Mouse (Mus musculus): ENCODE measurements at regions not wholly inside any gene's neighbourhood (a gene's known extent, or its start where the extent isn't known, plus 50 kb on each side); places are given as distances from the start of the nearest gene placed in this dataset.

- no peak overlapping the region for H3K27ac ChIP-seq
- H3K4me3 ChIP-seq, result no peak overlapping the region
- TF ChIP-seq CTCF (IDR thresholded peaks at IDR 0.05), result no peak
- intact Hi-C loops (cut with DNase I), result no loop called here
- no peak for DNase-seq
Measured at GRCm38 (mm10) chr12:32469863-32470262, 91.4 kb downstream of the Ccdc71l start.

- intact Hi-C loops (cut with DNase I), result no loop called here
- no peak for DNase-seq
- Histone ChIP-seq H3K4me3 (no peak overlapping the region), H3K27ac (no peak overlapping the region)
- TF ChIP-seq CTCF (IDR thresholded peaks at IDR 0.05), result no peak
Measured at GRCm38 (mm10) chr12:32479451-32479850, 100.9 kb downstream of the Ccdc71l start.

DNA sequence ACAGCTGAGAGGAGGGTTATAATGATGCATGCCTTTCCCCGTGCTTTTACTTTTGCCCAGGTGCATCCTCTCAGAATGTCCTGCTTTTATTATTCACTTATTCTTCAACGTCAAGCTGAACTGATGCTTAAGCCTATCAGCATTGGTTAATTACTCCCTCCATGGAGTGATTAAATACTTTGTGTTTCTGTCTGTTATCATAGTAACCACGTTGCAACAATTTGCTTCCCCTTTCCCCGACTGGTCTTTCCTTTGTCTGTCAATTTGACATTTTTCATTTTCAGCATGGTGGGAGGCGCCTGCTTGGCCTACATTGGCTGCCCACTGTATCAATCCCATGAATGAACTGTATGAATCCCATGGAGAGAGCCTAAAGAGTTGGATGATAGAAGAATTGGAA, 101.8 kb downstream of the Ccdc71l start:
- DNase-seq, result no peak
- no peak for TF ChIP-seq CTCF (IDR thresholded peaks at IDR 0.05)
- Histone ChIP-seq H3K4me3 (no peak overlapping the region), H3K27ac (no peak overlapping the region)
- intact Hi-C loops (cut with DNase I), result no loop called here

DNA sequence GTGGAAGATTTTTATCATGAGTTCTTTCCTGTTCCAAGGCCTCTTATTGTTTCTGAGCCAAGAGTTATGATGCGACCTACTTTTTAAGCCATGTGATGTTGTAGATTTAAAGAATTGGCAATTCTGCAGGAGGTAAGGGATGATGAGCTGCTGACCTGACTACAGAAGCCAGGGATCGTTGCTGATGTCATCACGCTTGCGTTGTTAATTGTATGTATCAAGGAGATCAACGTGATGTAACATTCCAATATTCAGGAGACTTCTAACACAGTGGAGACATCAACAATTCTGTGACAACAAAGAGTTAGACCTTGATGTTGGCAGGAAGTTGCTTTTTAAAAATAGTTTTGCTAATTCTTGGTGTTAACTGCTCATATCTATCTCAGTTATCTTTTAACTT, 102.5 kb downstream of the Ccdc71l start:
- H3K4me3 ChIP-seq, result no peak overlapping the region
- DNase-seq, result no peak

DNA sequence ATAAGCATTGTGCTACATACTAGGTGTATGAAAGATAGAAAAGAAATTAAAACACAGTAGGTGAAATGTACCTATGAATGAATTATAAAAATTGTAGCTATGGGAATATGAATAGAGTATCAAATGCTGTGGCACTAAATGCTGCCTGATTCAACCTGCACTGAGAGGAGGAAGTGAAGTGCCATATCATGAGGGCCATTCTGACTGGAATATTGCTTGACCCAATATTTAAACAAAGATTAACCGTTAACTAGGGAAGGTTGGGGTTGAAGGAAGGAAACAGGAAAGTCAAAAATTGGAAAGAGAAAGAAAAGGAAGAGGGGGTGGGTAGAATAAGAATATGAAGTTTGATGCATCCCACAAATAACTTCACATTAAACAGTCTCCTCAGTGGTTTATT, 103.8 kb downstream of the Ccdc71l start:
- H3K4me3 ChIP-seq, result no peak overlapping the region
- DNase-seq, result no peak
- TF ChIP-seq CTCF (IDR thresholded peaks at IDR 0.05), result no peak
- intact Hi-C loops (cut with DNase I), result no loop called here
- H3K27ac ChIP-seq, result no peak overlapping the region

More for the DNA sequence above, 102.5 kb downstream of the Ccdc71l start:
- intact Hi-C loops (cut with DNase I), result no loop called here
- no peak overlapping the region for H3K27ac ChIP-seq
- TF ChIP-seq CTCF (IDR thresholded peaks at IDR 0.05), result no peak

DNA sequence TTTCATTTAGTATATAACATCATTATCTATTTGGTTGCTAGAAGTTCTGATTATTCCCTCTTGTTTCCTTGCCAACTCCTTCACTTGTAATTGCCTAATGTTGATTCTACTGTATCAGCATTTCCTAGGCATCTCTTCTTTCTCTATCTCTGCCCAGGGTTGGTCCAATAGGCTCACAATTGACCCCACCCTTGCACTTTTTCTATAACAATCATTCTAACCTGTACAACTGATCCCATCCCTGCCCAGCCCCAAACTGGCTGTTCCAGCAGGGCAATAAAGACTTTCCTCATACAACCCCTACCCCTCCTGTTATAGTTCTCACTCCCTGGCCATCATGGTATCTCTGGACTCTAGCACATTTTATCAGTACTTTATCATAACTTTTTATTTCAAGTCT, 104.3 kb downstream of the Ccdc71l start:
- intact Hi-C loops (cut with DNase I), result no loop called here
- no peak for TF ChIP-seq CTCF (IDR thresholded peaks at IDR 0.05)
- no peak overlapping the region for H3K4me3 ChIP-seq
- no peak overlapping the region for H3K27ac ChIP-seq
- no peak for DNase-seq

DNA sequence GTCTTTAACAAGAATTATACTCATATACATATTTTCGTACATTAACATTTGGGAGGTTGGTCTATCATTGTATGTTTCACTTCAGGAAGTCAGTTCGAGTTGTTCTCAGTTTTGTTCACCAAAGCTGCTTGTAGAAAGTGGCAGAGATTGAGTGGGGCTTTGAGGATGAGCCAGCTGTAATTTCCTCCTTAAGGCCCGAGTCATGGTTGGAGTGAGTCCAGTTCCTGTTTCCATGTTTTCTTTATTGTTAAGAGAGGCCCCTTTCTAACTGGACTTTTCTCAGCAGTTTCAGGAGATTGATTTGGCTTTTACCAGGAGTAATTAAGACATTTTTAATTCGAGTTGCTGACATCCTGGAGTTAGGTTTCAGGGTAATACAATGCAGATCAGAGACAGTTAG, 107.7 kb downstream of the Ccdc71l start:
- intact Hi-C loops (cut with DNase I), result no loop called here
- H3K4me3 ChIP-seq, result no peak overlapping the region
- no peak overlapping the region for H3K27ac ChIP-seq
- no peak for TF ChIP-seq CTCF (IDR thresholded peaks at IDR 0.05)
- DNase-seq, result no peak

- intact Hi-C loops (cut with DNase I), result no loop called here
- TF ChIP-seq CTCF (IDR thresholded peaks at IDR 0.05), result no peak
- DNase-seq, result no peak
- Histone ChIP-seq H3K27ac (no peak overlapping the region), H3K4me3 (no peak overlapping the region)
Measured at GRCm38 (mm10) chr12:32486729-32487128, 108.2 kb downstream of the Ccdc71l start.

- TF ChIP-seq CTCF (IDR thresholded peaks at IDR 0.05), result no peak
- Histone ChIP-seq H3K4me3 (no peak overlapping the region), H3K27ac (0 out of 2 replicates have a peak overlapping the region, but pooled peaks have one; percentile 12)
- DNase-seq, result no peak
- intact Hi-C loops (cut with DNase I), result no loop called here
Measured at GRCm38 (mm10) chr12:32487883-32488577, 109.5 kb downstream of the Ccdc71l start.

GRCm38 (mm10) chr12:32488578-32488892, 110.0 kb downstream of the Ccdc71l start:
- H3K4me3 ChIP-seq, result no peak overlapping the region
- no peak for DNase-seq
- TF ChIP-seq CTCF (IDR thresholded peaks at IDR 0.05), result no peak
- intact Hi-C loops (cut with DNase I), result no loop called here
- 0 out of 2 replicates have a peak overlapping the region, but pooled peaks have one; percentile 12 for H3K27ac ChIP-seq

- H3K4me3 ChIP-seq, result no peak overlapping the region
- intact Hi-C loops (cut with DNase I), result no loop called here
- no peak for DNase-seq
- no peak overlapping the region for H3K27ac ChIP-seq
- TF ChIP-seq CTCF (IDR thresholded peaks at IDR 0.05), result no peak
Measured at GRCm38 (mm10) chr12:32489415-32490139, 111.1 kb downstream of the Ccdc71l start.

GRCm38 (mm10) chr12:32504196-32504595, 125.7 kb downstream of the Ccdc71l start:
- Histone ChIP-seq H3K27ac (no peak overlapping the region), H3K4me3 (no peak overlapping the region)
- DNase-seq, result no peak
- no peak for TF ChIP-seq CTCF (IDR thresholded peaks at IDR 0.05)
- intact Hi-C loops (cut with DNase I), result no loop called here

DNA sequence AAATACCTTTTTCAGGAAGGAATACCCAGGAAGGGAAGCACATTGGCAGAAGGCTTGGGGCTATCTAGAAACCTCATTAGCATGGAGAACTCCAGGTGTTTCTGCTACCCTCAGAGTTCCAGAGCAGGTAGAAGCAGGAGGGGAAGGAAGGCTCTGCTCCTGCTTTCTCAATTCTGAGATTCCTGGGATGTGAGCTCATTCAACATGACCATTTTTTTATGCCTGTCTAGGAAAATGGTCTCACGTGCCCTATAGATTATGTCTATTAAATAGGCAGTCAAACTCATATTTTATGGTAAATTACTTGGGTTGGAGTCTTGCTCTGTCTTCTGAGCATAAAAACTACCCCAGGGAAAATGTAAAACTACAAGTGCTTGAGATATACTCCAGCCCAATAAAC, 130.2 kb downstream of the Ccdc71l start:
- no peak for DNase-seq
- Histone ChIP-seq H3K4me3 (no peak overlapping the region), H3K27ac (no peak overlapping the region)
- intact Hi-C loops (cut with DNase I), result no loop called here
- no peak for TF ChIP-seq CTCF (IDR thresholded peaks at IDR 0.05)

DNA sequence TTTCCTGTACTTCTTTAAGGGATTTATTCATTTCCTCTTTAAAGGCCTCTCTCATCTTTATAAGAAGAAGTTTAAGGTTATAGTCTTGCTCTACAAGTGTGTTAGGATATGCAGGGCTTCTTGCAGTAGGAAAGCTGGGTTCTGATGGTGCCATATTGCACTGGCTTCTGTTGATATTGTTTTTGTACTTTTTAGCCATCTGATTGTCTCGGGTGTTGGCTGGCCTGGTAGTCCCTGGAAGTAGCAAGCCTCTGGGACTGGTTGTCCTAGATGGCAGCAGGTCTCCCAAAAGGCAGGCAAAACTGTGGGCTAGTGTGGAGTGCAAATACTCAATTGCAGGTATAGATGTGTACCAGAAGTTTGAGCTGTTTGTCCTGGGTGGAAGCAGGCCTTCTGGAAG, 147.1 kb downstream of the Ccdc71l start:
- no peak for TF ChIP-seq CTCF (IDR thresholded peaks at IDR 0.05)
- DNase-seq, result no peak
- no peak overlapping the region for H3K4me3 ChIP-seq
- H3K27ac ChIP-seq, result no peak overlapping the region
- intact Hi-C loops (cut with DNase I), result no loop called here
